Mouse (Mus musculus) embryonic fibroblast, embryonic 13.5 days (primary cell): ENCODE results near the gene Rhot2.

Experiments used
- CTCF ChIP-seq: IDR thresholded peaks from 2 replicates; pipeline ENCODE4 v1.5.1; 2011; ENCODE audit warnings: mild to moderate bottlenecking, control low read depth, low read length, moderate library complexity, borderline replicate concordance; ENCODE audit not compliant: insufficient read depth
- POLR2A ChIP-seq: IDR thresholded peaks from 2 replicates; pipeline ENCODE4 v1.6.1; 2011; ENCODE audit warnings: low read depth, mild to moderate bottlenecking, control low read depth, low read length, moderate library complexity

DNA sequence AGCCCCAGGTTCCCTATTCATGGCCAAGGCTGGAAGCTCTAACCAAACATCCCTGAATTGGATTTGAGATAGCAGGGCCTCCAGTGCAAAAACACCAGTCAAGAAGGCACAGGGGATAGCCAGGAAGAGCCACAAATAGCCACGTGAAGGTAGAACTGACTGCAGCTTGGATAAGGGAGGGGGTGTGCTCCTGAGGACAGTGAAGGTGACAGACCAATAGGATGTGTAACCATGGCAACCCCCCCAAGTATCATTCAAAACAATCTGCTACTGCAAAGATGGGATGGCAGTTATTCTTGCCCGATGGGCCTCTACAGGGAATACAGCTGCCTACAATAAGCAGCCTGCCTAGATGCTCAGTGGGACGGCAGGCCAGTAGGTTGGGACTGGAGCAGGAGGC, 7.1 kb downstream of the Rhot2 start:
- no peak for TF ChIP-seq CTCF
- no peak for TF ChIP-seq POLR2A
